Mouse (Mus musculus) urinary bladder, postnatal 0 days (tissue): ENCODE data around the gene Fscn1. TPM values are rescaled to one million over a fixed set of nuclear protein-coding genes. Genes with fewer than 3 reads are reported as not detected.

Source experiments
- polyA plus RNA-seq: library from polyadenylated mRNA; unstranded; fragments of >200 nt; fragmentation: Nextera tagmentation; extraction: Ambion mirVana; gene quantifications from 2 replicates; pipeline ENCODE4 v1.2.1, GENCODE M21; 2015

Fscn1 gene
- 81.3 and 105 TPM in 2 replicates for polyA plus RNA-seq

DNA sequence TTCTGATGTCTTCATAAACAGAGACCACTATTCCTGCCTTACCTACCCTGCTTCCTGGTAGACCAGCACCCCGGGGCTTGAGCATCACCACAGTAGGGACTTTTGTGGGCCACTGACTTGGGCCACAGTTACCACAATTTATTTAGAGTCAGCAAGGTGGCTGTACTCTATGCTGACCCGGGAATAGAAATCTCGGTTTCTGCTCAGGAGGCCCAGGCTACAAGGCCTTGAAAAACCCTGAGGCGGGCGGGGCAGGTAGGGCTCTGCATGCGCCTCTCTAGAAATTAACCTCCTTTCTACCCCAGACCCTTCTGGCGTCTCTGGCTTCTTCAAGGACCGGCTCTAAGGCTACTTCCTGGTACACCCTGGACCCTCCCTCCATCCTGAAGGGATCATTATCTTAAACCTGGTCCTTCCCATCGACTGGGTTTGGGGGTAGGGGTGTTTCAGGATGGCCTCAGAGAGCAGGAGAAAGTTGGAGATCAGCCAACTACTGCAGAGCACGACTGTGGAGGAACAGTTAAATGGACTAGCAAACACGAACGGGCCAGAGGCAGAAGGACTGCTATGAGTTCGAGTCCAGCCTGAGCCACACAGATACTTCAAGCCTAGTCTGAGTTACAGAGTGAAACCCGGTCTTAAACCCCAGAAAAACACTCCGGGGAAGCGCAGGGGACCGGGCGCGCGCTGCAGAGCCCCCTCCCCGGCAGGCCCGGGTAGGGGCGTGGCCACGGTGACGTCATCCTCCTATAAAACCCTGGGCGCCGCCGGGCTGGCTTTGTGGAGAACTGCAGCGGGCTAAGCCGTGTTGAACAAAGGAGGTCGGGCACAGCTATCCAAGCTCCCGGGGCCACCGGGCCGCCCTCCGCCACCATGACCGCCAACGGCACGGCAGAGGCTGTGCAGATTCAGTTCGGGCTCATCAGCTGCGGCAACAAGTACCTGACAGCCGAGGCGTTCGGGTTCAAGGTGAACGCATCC lies at the start of gene Fscn1:
Fscn1 (plus strand) TSS at position 768 of the 981 bp plus-strand sequence.

Other genes starting within 250 kb of the Fscn1 start
- 25.5 and 29.6 TPM in 2 replicates for gene Tnrc18, start 142.7 kb upstream of the Fscn1 start, polyA plus RNA-seq
- gene Fbxl18, start 64.9 kb upstream of the Fscn1 start, polyA plus RNA-seq: 7.6 and 7.9 TPM in 2 replicates
- gene Actb, start 53.6 kb upstream of the Fscn1 start, polyA plus RNA-seq: 28,989 and 32,095 TPM in 2 replicates
- gene Rnf216, start 152.7 kb downstream of the Fscn1 start, polyA plus RNA-seq: 17.2 and 20.3 TPM in 2 replicates
- gene Olfr718-ps1, start 187.2 kb downstream of the Fscn1 start, polyA plus RNA-seq: not detected in 2 replicates
- 5.9 and 6.1 TPM in 2 replicates for gene Rbak, start 220.4 kb downstream of the Fscn1 start, polyA plus RNA-seq
- gene Spdye4b, start 220.7 kb downstream of the Fscn1 start, polyA plus RNA-seq: not detected in 2 replicates